Mouse (Mus musculus): ENCODE data around the gene Cmtr2. TPM values are rescaled to one million over a fixed set of nuclear protein-coding genes. Genes with fewer than 3 reads are reported as not detected.

Gene Cmtr2
- 10 to 100 TPM in 1 of 2 experiments, 1 to 10 TPM in 1; 9.4 to 11.9 TPM for polyA plus RNA-seq (2017; shearing (Covaris generic))

GRCm38 (mm10) chr8:110215365-110215764, at the start of gene Cmtr2:
Gene Cmtr2, plus strand, starts transcription at chr8:110215665.

GRCm38 (mm10) chr8:110168046-110168445, 47.4 kb upstream of the Cmtr2 start, which contains the start of gene Calb2:
Gene Calb2, minus strand, starts transcription at chr8:110168210.

GRCm38 (mm10) chr8:110266741-110267140, 51.3 kb downstream of the Cmtr2 start, which contains the start of gene Hydin:
Gene Hydin, plus strand, starts transcription at chr8:110266977.

Other genes starting within 250 kb of the Cmtr2 start
- gene Tat, start 225.2 kb upstream of the Cmtr2 start, polyA plus RNA-seq (2017; shearing (Covaris generic)): not detected
- under 1 TPM in 1 of 2 experiments, not detected in 1; 0.48 TPM for gene Chst4, start 175.9 kb upstream of the Cmtr2 start, polyA plus RNA-seq (2017; shearing (Covaris generic))
- 1 to 10 TPM; 3.1 to 4.4 TPM for gene Zfp612, start 135.9 kb upstream of the Cmtr2 start, polyA plus RNA-seq (2017; shearing (Covaris generic))
- gene Gm21964, start 114.5 kb upstream of the Cmtr2 start, polyA plus RNA-seq (2017; shearing (Covaris generic)): under 1 TPM in 1 of 2 experiments, not detected in 1; 0.11 TPM
- gene Gm17720, start 112.9 kb upstream of the Cmtr2 start, polyA plus RNA-seq (2017; shearing (Covaris generic)): not detected
- gene Calb2, start 47.5 kb upstream of the Cmtr2 start, polyA plus RNA-seq (2017; shearing (Covaris generic)): not detected
- gene Hydin, start 51.3 kb downstream of the Cmtr2 start, polyA plus RNA-seq (2017; shearing (Covaris generic)): 1 to 10 TPM; 1.1 to 2.2 TPM